Mouse (Mus musculus) testis, postnatal 10 days (tissue): ENCODE data around the gene L3mbtl4.
"Not testable (repeated sequence)": the region's sequence is repeated elsewhere in the genome, so short reads cannot be mapped to it uniquely, and the experiment has no call there.

Experiments
- DNase-seq: peaks from one replicate; pipeline ENCODE4 v3.0.0; 2021; ENCODE audit warnings: low spot score

The L3mbtl4 gene

DNA sequence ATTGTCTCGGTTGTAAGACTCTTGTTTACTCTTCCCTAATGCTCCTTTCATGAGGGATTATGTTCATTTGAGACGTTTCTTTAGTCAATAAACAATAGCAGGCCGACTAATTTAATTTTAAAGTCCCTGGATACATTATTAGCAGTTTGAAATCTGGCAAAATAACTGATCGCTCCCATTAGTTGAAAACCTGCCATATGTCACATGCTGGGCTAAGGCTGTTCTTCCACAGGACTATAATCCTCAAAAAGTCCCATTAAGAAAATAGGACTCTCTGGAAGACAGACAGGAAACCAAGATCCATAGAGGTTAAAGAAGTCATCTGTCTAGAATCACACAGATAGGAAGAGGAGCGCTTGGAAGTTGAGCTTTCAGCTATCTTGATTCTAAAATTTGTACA, 114.9 kb downstream of the L3mbtl4 start:
- no peak for DNase-seq

DNA sequence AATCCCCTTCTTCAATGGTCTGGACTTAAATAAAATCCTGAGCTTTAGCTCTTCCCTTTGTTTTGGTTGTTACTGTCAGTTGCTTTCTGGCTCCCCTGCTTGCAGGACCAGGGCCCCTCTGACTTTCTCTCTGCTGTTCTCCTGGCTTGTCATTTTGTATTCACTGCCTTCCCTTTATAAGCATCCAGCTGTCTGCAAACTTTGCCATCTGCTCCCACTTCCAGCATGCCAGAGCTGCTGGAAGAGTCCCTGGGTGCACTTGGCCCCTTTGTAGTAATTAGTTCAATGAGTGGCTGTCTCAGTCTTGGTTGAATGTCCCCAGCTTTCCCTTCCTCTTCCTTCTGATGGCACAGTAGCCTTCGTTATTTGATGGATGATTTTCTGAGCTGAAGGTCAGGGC, 132.4 kb downstream of the L3mbtl4 start:
- no peak for DNase-seq

DNA sequence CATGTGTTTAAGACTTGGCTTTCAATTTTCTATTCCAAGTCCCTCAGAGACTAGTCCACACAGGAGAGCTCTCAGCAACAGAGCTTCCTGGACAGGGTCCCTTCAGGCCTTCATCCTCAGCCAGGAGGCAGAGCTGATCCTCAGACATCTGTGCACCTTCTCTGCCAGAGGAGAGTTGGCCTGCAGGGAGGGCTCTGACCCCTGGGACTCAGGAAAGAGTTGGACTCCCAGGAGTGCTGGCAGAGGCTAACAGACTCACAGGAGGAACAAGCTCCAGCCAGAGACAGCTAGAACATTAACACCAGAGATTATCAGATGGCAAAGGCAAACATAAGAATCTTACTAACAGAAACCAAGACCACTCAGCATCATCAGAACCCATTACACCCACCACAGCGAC, 133.5 kb downstream of the L3mbtl4 start:
- not testable (repeated sequence) for DNase-seq

DNA sequence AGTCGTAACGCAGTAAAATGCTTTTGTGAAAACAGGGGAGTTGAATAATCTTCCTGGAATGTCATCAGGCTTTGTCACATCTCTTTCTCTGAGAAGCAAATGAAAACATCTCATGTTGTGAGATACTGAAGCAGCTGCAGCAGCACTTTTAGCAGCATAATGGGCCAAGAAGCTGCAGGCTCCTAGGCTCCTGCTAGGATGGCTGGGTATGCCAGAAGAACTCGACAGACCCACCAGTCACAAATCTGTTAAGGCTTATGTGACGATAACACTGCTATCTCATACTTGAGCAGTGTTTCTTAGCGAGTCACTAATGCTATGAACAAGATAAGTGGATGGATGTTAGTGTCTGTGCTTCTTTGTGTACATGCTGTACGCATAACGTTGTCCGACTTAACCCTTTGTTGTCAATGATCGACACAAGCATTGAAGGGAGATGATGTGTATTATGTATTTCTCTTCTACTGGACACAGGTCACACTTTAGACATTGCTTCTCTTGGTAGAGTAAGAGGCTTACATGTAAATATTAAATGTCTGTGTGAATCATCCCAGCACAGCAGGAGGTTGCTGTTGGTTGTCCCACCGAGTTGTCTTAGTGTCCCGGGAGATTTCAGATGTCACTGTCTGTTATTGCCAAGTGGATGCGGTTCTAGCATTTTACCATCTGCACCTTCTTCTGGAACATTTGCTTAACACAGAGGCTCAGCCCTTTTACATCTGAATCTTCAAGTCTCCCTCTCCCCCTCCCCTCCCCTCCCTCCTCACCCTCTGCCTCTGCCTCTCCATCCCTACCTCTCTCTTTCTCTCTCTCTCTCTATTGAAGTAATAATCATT, 149.3 kb downstream of the L3mbtl4 start:
- DNase-seq: no peak

DNA sequence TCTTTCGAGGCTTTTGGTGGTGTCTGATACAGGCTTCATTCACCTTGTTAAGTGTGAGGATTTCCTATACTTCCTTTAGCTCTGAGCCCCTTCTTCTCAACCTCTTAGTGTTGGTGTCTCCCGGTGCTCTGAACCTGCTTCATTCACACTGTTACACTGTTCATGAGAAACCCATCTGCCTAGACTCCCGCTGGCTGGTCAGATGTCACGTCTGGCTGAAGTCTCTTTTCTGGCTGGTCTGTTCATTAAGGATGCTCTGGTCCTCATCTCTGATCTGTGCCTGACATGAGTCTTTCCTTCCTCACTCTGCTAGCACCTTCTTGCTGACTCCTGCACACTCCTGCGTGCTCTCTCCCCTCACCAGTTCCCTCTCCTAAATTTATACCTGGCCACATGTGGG, 160.0 kb downstream of the L3mbtl4 start:
- DNase-seq: no peak

DNA sequence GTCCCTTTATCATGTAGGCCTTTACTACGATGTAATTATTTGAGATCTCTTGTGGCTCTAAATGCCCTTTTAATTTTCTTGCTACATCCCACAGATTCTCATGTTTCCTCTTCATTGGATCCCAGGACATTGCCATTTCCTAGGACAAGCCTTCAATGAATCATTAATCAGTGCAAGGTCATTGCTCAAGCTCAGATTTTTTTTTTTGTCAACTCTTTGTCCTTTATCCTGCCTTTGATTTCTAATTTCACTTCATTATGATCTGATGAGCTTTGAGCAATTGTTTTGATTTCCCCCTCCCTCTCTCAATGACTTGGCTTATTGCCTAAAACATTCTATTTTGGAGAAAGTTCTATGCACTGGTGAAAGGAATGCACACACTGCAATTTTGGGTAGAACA, 177.3 kb downstream of the L3mbtl4 start:
- DNase-seq: no peak

DNA sequence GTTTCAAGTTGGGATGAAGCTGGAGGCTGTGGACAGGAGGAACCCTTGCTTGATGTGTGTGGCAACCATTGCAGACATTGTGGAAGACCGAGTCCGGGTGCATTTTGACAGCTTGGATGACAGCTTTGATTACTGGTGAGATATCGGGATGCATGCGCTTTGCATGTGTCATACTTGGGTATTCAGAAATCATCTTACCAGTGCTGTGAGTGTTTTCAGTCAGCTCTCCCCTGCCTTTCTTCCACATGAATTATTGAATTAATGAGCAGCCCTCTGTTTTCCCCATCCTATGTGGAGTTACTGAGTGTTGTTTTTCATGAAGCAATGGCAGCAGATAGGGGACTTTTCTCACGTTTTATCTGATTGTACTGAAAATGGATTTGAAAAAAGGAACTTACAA, 187.9 kb downstream of the L3mbtl4 start:
- DNase-seq: no peak

DNA sequence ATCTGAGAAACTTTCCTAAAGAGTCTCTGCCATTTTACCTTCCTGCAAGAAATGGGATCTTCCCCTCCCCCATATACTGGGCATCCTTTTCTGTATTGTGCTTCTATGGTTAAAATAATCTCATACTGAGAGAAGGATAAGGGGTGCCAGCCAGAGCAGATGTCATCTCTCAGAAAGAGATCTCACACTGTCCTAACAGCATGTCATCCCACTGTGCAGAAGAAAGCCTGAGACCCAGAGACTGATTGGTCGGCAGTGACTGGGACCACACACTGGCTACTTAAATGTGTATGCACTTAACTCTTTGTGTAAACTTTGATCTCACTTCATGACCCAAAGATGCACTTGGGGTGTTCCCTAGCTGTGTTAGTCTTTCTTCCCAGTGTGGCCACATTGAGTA, 193.7 kb downstream of the L3mbtl4 start:
- no peak for DNase-seq

DNA sequence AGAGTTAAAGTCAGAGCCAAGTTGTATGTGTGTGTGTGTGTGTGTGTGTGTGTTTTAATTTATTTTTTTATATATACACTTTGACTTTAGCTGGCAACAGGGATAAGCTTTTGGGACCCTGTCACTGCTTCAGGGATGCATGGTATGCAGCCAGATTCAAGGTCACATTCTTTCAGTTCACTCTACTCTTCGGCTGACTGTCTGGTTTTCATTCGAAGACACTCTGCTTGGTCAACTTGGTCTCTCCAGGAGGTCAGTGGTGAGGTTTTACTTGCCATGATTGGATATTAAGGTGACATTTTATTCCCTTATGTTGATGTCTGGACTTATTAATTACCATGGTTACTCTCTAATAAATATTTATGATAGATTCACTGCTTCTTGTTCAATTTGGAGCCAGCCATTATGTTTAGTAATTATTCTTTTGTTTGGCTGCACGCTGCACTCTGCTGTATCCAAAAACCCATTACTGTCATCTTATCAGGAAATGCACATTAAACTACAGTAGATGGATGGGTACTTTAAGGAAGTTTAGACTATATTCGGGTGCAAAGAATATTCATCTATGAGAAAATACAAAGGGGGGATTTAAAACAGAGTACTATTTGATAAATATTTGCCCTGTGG, 216.6 kb downstream of the L3mbtl4 start:
- no peak for DNase-seq

DNA sequence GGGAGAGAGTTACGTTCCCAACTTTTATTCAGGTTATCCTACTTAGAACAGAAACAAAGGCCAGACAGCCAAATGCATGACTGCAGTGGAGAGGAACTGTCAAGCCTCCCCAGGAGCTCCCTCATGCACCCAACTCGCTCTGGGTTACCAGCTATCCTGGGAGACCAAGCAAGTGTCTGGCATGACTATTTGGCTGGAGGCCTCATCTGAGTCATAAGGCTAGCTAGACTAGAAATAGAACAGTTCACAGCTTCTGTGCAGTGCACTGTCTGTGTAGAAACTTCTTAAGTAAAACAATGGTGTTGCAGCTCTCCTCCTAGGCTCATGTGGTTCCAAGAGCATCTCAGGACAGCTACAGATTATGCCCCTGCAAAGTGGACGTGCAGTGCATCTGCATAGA, 218.6 kb downstream of the L3mbtl4 start:
- DNase-seq: no peak

DNA sequence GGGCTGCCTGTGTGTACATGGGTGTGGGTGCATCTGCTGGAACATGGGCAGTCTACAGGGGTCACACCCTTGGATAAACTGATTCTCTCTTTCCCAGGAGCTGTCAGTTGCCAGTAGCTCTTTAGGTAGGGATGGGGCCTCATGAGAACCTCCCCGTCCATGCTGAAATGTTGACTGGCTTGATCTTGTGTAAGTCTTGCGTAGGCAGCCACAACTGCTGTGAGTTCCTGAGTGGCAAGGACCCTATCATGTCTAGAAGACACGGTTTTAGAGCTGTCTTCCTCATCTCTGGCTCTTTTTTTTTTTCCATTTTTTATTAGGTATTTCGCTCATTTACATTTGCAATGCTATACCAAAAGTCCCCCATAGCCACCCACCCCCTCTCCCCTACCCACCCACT, 229.4 kb downstream of the L3mbtl4 start:
- DNase-seq: not testable (repeated sequence)

DNA sequence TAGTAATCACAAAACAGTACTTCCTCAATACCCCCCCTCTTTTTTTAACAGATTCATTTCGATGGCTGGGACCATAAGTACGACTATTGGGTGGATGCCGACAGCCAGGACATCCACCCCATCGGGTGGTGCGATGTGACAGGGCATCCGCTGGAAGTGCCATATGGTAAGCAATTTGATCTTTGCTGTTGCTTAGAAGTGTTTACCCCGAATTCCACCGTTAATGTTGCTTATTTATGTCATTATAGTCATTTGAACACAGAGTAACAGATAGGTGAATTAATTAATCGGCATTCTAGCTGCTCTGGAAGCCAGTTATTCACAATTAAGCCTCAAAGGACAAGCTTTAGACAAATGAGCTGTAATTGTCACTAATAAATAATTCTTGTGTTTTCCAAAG, 286.1 kb downstream of the L3mbtl4 start:
- no peak for DNase-seq

DNA sequence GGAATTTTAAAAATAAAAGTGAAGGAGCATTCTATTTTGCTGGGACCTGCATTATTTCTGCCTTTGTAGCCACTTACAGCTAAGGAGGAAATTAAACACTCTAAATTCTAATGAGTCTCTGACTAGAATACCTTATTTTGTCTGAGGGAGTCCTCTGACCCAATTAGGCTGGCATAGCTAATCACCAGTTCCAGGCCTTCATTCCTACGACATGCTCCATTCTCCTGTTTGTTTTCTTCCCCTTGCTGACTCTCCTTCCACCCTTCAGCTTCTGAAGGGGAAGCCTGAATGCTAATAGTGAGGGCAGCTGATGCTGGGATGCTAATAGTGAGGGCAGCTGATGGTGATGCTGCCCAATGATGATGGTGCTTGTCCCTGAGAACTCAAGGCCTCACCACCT, 286.7 kb downstream of the L3mbtl4 start:
- DNase-seq: no peak

DNA sequence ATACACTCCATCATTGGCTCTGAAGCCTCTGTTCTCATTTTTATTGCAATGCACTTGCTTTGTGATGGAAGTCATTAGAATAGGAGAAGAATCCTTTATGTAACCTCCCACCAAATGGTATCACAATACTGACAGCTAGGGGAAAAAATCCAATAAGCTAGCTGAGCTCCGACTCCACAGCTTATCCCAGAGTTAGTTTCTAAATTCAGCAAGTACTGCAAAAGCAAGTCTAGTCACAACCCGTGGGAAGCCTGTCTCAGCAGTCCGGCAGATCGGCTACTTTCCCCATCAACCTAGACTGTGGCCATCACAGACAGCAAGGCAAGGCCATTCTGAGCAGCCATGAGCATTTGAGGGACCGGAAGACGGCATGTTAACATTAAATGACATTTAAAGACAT, 298.2 kb downstream of the L3mbtl4 start:
- no peak for DNase-seq

DNA sequence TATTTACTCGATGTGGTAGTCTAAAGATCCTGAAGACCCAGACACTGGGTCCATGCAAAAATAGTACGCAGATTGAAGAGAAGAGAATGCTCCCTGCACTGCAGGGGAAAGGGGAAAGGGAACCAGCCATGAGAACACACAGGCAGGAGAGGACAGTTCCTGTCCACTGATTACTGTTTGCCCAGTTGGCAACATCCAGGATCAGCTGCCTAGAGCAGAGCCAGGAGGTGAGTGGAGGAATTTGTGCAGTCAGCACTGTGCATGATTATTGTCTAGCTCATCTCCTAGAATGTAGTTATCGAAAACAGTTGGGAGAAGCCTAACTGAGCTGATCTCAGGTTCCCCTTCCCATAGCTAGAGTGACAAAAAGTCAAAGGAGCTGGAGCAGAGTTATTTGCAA, 311.6 kb downstream of the L3mbtl4 start:
- DNase-seq: no peak

DNA sequence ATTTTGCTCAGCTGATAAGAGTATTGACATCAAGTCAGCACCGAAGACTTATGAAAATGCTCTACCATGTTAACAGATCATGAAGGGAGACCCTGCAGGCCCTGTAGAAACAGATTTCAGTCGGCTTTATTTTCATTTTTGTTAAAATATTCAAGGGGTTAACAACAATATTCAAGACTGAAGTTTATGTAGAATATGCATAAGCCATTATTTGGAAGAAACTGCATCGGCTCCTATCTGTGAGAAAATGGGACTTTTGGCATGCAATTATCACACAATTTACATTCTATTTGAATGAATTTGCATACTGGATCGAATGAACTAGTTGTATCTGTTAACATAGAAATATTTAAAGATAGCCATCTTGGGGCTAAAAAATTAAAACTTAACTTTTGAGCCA, 318.0 kb downstream of the L3mbtl4 start:
- no peak for DNase-seq

DNA sequence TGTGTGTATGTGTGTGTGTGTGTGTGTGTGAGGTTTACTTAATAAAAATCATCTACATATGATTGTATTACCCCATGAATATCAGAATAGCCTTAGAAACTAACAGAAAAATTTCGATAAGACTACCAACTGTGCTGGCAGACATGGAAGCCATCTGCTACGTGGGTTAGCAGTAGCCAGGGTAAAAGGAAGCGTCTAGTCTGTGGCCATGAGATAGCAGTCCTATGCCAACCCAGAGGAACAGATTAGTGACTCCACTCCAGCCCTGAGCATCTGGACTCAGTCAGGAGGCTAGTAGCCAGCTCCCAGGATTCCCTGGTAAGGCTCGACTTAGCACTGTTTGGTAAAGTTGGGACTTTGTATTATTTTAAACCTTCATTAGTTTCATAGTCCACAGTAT, 329.1 kb downstream of the L3mbtl4 start:
- DNase-seq: no peak

DNA sequence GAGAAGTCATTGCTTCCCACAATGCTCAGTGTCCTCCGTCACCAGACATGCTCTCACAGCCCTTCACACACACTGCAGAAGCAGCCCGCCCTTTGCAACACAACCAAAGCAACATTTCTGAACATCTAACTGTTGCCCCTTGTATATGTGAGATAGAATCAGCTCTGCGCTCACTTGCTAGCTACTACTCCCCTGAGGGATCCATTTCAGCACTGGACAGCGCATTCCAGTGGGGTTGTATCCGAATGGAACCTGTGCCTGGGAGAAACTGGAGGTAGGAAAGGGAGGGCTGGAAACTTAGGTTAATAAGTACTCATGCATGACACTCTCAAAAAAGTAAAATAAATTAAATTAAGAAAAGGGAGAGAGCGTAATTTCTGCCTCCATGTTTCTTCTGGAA, 334.1 kb downstream of the L3mbtl4 start:
- DNase-seq: peak; percentile 60

DNA sequence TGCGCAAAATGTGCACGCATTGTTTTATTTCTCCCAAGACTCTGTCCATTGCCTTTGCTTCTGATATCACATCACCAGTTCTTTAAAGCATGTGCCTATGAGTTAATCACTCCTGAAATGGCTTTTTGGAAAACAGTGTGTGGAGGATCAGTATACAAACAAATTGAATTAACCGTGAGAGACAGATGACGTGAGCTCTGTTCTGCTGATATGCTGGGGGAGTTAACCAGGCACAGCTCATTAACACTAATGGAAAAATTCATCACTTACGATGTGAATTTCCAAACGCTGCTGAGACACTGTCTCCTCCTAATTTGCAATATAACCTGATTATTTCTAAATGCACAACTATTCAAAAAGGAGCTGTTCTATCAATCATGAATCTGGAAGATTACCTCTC, 337.6 kb downstream of the L3mbtl4 start:
- no peak for DNase-seq

DNA sequence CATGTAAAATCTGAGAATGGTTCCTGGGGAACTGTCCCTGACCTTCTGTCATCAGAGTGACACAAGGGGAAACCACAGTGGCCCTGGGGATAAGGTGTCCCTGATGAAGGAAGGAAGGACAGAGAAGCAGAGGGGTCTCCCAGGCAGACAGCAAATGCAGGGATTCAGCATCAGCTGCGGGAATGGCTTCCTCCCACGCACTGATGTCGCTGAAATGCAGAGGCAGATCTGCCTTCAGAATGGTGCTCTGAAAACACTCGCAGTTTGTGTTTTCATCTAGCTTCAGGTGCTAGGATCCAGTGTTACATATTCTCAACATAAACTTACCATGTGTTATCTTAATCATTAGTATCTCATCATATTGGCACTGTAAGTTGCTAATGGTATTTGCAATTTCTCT, 351.7 kb downstream of the L3mbtl4 start:
- no peak for DNase-seq

DNA sequence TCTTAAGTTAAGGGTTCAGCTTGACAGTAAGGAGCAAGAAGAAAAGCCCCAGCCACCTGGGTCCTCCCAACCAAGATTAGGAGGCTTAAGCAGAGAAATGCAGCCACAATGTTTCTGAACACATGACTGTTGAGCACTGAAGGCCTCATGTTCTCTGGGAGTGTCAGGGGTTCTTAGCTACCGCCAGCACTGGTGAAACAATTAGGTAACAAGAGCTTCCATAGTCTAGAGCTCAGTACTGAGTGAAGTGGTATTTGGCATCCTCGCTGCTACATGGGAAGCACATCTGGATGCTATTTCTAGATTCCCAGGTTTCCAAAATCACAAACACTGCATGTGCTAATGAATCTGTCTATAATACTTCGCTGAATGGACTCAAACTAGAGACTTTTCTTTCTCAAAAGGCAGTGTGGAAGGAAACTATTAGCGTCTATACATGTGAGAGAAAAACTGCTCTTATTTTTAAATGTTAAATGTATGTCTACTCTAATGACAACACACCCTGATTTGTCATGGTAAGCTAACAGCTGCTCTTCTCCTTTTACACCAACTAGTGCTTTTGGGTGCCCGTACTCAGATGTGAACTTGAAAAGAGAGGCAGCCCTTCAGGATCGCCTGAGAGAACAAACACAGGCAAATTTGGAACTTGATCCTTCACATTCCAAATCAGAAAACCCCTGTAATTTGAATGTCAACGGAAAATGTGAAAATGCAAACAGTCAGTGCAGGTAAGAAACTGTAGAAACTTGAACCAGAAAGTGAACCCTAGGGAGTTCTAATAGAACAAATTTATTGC, 356.2 kb downstream of the L3mbtl4 start:
- no peak for DNase-seq

DNA sequence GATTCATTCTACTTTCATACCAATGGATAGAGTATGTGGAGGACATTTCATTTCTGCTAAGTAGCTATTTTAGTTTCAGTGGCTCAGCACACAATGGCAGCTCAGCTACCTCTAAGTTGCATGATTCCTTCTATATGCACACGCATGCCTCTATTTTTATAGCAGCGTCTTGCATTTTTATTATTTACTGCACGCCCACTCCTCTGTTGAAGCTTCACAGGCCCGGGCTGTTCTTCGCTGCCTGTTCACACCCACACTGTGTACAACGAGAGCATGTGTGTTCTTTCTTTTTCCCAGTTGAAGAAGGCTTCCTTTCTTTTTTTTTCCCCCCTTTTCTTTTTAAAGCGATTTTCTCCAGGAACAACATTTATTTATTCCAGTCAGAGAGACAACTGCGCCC, 357.8 kb downstream of the L3mbtl4 start:
- DNase-seq: no peak

DNA sequence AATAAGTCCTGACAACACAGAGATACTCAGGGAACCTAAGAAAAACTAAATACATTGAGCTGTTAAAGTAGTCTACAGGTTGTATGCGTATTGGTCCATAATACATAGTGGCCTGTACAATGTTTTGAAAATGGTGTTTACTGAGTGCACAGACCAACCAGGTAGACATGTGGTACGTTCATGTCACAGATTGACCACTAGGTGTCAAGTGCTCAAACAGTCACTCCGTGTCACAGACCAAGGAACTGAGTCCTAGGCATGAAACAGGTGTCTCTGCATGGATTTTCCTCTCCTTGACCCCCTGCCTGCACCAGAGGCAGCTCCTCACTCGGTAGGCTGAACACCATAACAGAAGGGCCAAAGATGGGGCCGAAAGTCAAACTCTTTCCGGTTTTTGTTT, 366.6 kb downstream of the L3mbtl4 start:
- DNase-seq: no peak
